Mouse (Mus musculus): Measurements from ENCODE around the gene March1.
A peak's percentile ranks its signal among the peaks of the same experiment; 100 is the strongest.
"Not testable (repeated sequence)": the region's sequence is repeated elsewhere in the genome, so short reads cannot be mapped to it uniquely, and the experiment has no call there.

March1 gene

DNA sequence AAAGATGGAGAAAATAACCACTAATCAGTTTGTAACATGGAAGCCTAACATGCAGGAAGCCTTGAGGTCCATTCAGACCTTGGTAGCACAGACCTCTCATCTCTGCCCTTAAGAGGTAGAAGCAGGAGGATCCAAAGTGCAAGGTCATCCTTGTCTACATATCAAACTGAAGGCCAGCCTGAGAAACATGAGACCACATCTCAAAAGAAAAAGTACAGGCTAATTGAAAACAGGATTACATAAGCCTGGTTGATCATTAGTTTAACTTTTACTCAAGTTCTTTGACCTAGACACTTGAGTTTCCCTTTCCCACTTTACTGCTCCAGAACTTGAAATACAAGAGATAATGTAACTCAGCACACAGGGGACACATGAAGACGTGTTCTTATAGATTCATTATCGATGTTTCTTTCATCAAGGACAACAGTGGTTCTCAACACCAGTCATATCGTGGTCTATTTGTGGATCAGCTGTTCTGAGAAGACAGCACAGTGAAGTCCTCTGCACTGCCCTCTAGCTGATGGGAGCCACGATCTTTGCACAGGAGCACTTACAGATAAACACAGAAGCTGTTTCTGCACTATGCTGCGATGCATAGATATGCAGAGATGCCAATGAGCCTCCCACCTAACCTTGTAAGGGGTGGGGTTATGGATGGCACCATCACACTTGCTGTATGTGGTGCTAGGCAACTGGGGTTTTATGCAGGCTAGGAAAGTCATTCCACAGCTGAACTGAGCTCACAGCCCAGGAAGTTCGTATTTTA lies 789.1 kb downstream of the March1 start:
- no peak for DNase-seq (ENCODE audit: extremely low read depth, low read depth, low spot score)

DNA sequence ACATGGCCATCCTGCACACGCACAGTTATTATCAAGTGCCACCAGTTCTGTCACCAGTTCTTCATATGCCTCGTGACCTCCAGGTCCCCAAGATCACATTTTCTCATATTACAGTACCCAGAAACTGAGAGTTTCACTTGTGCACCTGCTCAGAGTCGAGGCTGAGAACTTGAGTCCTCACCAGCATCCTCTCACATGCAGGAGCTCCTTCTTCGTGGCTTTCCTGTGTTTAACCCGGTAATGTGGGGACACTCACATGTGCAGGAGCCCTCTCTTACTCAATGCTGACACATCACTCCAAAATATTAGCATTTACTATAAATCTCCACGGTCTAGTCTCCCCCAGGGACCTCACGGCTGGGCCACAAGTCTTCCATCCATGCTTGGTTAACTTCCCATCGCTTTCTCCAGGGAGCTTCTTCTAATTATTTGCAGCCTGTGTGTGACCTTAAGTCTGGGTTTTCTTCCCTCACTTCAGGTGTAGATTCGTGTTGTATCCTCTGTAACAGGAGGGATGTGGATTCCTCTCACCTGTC lies 792.4 kb downstream of the March1 start:
- no peak for DNase-seq (ENCODE audit: extremely low read depth, low read depth, low spot score)

DNA sequence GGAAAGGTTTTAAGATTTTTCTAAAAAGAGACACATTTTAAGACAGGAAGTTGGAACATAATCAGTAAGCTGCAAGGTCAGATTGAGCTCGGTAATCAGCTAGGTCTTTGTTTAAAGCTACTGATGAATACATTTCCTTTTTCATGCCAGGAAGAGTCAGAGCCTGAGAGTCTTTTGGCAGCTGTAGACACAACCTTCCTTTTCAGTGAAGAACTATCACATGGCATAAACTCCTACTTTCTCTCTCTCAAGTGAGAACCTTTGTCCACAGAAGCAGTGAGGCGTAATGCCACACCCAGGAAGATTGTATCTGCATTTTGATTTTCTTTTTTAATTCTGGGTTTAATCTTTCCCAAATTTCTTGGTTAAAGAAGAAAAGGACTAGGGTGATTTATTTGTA lies 795.4 kb downstream of the March1 start:
- DNase-seq (ENCODE audit: extremely low read depth, low read depth, low spot score): no peak

DNA sequence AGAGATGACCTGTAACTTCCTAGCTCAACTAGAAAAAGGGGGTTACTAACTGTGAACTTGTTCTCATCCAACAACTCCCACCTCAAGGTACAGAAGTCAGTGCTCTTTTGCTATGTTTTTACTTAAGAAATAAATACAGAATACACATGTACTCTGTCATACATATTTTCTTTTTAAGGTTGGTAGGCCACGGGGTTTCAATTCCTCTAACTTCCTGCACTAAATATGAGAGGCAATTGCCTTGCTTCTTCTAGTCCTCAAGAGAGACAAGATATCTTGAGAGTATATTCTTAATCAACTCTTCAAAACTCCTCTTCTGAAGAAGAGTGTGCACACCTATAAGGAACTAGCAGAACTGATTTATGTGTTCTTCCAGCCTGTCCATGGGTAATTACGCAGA lies 797.5 kb downstream of the March1 start:
- DNase-seq (ENCODE audit: extremely low read depth, low read depth, low spot score): no peak

DNA sequence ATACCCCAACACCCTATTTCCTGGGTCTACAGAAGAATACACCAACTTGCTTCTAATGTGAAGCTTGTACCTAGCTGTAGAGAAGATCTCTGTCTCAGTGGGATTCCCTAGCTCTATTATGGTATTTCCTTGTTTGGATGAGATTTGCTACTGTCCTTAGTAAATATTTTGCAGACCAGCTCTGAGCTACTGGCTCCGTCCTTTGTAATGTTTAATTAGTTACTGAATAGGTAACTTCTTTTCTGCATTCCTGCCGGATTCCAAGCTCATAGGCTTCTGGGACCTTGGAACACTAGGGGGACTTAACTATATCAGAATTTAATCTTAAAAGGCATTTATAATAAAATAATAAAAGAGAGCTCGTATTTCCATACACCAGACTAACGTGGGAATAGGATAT lies 799.9 kb downstream of the March1 start:
- not testable (repeated sequence) for DNase-seq (ENCODE audit: extremely low read depth, low read depth, low spot score)

DNA sequence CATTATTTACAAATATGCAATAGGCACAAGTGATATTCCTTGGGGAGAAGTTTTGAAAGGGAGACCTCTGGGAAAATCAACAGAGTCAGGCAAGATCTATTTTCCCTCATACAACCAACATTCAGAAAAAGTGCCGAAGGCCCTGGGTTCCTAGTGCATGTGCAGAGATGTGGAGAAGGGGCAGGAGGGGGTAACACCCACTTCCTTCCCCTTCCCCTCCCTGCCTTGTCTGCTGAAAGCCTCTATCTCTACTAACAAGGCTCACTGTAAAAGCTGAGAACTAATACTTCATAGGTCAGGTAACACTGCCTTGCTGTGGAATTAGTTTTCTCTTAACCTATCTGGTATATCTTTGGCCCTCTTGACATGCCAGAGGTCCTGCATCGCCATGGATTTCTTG lies 812.9 kb downstream of the March1 start:
- no peak for DNase-seq (ENCODE audit: extremely low read depth, low read depth, low spot score)

DNA sequence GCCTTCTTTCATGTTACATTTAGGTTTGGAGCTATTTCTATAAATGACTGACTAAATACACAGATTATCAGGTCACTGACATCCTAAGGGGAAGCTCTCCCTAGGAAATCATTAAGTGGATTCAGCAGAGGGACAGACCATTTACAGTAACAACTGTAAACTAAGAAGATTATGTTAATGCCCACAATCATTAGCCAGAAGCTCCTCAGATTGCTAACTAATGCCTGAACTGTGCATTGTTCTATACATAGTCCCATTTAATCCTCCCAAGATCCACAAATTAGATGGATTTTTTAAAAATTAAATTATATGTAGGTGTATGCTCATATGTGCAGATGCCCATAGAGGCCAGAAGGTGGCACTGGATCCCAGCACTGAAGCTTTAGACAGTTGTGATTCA lies 815.9 kb downstream of the March1 start:
- DNase-seq (ENCODE audit: extremely low read depth, low read depth, low spot score): no peak

DNA sequence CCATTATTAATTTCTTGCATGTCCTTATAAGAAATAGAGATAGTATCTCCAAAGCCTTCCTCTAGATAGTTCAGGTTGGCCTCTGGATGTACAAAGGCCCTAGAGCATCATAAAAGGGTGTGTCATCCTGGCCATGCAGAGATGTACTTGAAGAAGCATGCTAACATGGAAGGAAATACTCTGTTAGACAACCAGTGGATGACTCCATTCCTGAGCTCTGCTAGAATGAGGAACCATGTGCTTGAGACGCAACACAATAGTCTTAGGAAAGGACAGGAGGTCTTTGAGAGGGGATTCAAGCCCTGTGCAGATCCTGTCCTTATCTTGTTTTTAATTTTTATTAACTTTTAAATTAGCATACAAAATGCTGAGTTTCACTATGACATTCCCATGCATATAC lies 819.1 kb downstream of the March1 start:
- no peak for DNase-seq (ENCODE audit: extremely low read depth, low read depth, low spot score)

DNA sequence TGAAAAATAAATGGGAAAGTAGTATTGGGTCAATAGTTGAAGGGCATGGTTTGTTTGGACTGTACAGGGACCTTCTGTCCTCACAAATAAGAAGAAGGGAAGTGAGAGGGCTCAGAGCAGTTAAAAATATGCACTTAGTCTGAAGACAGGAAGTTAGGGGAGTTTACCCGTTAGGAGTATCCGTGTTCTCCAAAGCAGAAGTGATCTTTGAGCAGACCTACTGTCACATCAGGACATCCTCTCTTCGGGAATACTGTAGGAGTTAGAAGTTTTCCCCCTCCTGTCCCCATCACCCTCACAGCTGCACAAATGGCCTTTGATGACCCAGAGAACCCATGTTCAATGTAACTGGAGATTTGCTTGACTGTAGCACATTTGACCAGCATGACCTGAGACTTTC lies 820.2 kb downstream of the March1 start:
- DNase-seq (ENCODE audit: extremely low read depth, low read depth, low spot score): no peak

DNA sequence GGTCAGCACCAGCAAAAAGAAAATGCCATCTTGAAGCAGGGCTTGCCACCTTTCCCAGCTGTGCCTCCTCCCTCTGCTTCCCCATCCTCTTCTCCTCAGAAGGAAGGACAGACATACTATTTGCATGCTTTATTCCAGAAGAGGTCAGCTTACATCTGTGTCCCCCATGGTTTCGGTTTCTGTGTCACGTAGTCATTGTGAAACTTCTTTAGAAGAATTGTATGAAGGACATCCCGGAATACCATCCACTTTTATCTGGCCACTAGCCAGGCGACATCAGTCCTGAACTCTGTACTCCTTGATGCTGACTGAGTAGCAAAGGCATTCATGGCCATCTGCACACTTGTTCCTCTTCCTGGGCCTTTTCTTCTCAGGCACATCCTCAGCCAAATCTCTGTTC lies 820.8 kb downstream of the March1 start:
- DNase-seq (ENCODE audit: extremely low read depth, low read depth, low spot score): no peak

DNA sequence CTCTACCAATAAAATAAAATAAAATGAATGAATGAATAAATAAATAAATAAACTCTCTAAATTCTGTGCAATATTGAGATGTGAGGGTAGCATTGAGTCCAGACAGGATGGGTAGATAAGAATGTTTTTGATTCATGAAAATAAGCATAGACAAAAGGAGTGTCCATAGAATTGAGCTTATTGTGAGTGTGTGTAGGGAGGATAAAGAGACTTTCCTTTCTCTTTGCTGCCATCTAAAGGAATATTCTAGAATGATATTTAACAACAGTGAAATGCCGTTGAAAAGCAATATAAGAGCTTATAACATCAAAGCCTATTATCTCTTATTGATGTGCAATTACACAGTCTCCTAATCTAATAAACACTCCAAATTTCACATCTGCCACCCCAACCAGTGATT lies 823.4 kb downstream of the March1 start:
- no peak for DNase-seq (ENCODE audit: extremely low read depth, low read depth, low spot score)

DNA sequence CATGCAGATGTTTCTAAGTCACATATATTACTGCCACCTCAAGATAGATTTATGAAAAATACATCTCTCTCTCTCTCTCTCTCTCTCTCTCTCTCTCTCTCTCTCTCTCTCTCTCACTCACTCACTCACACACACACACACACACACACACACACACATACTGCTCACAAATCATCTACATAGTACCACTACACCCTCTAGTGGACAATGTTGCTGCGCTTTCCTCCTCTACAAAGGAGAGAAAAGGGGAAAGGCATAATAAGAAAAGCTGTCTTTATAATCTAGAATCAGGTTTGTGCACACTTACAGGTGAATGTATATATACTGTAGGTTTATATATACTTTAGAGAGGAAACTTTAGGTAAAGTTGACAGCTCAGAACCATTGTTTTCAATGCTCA lies 825.1 kb downstream of the March1 start:
- DNase-seq (ENCODE audit: extremely low read depth, low read depth, low spot score): no peak

DNA sequence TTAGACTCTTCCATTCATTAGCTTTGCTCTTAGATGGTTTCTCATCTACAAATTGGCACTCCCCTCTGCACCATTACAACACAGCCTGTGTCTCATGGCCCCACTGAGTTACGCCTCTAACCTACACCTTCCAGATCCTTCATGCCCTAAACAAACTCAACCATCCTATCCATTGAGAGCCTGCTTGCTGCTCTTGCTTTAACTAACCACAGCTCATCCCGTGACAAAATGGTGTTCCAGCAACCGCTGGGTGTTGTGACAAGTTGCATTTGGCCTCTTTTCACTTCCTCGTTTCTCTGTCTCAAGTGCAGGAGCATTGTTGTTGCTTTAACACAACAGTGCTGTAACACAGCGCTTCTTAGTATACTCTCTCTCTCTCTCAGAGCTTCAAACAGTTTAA lies 826.4 kb downstream of the March1 start:
- no peak for DNase-seq (ENCODE audit: extremely low read depth, low read depth, low spot score)

DNA sequence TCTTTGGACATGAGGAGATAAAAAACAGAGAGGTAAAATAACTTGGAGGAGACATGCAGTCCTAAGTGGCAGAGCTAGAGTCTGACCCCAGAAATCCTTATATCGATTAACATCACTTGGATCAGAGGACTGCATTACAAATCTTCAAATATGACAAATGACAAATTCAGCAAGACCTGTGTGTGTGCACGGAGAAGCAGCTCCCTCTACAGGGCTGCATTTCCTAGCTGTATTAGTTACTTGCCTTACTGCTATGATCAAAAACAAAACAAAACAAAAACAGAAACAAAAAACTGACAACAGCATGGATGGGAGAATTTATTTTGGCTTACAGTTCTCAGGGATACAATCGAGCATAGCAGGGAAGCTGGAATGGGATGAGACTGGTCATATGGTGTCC lies 827.7 kb downstream of the March1 start:
- DNase-seq (ENCODE audit: extremely low read depth, low read depth, low spot score): no peak

DNA sequence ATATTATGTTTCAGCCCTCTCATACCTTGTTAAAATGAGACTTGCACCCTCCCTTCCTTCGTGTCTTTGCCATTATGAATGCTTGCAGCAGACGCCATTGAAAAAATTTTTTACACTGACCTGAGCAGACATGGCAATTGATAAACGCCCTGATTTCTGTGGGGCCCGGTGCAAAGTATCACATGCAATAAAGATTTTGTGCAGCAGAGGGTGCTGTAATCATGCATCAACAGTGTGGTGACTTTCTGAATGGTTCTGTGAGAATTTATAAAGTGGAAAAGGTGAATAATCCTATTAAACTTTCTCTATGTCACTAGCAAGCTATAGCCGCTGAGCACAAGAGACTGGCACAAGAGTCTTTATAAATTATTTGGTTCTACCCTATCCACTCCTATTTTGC lies 833.0 kb downstream of the March1 start:
- DNase-seq (ENCODE audit: extremely low read depth, low read depth, low spot score): no peak

DNA sequence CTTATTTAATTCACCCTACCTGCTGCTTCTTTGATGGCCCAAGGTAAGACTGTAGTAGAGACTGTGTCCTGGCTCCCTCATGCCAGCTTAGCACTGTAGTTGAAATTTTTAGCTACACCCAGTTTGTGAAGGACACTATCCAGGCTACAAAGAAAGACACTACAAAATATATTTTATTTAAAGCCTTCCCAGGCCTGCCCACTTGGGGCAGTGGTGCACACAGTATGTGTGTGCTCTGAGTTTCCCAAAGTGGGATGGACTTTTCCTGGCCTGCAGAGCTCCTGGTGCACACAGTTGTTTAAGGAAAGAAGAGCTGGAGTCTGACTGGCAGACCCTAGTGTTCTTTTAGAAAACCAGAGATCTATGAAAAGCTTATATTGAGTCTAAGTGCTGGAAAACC lies 839.4 kb downstream of the March1 start:
- no peak for DNase-seq (ENCODE audit: extremely low read depth, low read depth, low spot score)

DNA sequence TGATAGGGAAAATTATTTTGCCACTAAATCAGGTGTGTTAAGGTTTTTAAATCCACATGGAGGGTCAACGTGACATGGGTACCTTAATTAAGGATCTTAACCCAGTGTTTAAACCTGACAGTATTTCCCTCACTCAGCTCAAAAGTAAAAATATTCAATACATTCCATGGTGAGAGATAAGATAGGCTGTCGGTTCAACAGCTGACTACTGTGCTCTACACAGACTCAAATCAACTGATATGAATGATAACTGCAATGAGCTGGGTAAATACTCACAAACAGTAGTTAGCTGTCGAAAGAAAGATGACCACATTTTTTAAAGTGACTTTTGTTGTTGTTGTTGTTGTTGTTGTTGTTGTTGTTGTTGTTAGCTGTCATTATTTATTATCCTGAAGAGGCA lies 852.1 kb downstream of the March1 start:
- no peak for DNase-seq (ENCODE audit: extremely low read depth, low read depth, low spot score)

DNA sequence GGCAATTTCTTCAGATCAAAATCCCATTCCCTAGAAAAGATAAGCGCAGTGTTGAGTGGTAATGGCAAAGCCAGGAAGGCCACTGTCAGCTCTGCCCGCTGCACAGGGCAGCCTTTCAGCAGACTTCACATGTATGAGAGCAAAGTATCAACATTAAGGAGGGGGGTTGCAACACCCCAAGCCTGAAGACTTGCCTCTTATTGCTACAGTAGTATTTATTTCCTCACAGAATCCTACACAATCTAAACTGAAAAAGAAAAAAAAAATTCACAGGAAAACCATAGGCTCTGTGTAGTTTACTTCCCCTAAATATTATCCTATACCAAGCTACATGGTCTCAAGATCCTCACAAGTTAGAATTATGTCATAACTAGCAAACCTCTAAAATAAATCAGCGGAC lies 859.2 kb downstream of the March1 start:
- no peak for DNase-seq (ENCODE audit: extremely low read depth, low read depth, low spot score)

DNA sequence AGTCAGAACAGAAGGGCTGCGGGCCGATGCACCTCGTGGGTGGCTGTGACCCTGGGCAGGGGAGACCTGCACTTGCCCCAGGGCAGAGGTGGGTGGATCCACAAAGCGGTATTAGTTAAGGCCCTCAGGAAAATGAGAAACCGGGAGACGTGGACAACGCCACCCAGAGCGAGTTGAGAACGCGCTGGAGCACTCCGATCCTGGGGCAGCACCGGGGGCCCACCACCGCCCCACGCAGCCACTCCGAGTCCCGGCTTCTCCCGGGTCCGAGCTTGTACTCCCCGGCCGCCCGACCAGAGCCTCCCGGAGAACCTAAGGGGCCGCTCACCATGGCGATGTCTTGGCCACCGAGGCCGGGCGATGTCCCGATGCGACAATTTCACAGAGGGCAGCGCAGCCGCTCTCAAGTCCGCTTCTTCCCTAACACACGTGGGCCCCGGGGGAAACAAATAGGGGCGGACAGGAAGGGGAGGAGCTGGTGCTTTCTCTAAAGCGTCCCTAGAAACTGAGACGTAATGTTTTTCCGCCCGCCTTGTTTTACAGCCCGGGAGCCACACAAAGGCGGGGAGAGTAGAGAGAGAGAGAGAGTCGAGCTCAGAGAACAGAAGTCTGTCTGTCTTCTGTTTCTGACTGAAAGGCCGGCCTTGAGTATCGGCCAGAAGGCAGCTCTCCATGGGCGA lies 868.5 kb downstream of the March1 start, which contains the start of gene Tma16:
Gene Tma16, minus strand, starts transcription at position 447 of the 680 bp plus-strand sequence.
- peak; percentile 21 for DNase-seq (ENCODE audit: extremely low read depth, low read depth, low spot score)

DNA sequence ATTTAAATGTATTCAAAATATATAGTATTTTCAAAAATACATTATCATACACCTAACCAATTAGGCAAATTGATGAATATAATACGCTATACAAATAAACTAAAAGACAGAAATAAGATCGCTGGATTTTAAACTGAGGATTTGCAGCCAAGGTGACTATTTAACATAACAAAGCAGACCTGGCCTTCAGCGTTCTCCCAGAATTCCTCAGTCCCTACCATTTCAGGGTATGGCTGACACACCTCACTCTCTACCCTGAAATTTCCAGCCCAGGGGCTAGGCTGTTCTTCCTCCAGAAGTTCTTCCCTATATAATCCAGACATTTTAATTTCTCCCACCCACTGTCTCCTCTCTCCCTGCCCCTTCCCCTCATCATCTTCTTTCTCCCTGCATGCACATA lies 870.9 kb downstream of the March1 start:
- DNase-seq (ENCODE audit: extremely low read depth, low read depth, low spot score): no peak

DNA sequence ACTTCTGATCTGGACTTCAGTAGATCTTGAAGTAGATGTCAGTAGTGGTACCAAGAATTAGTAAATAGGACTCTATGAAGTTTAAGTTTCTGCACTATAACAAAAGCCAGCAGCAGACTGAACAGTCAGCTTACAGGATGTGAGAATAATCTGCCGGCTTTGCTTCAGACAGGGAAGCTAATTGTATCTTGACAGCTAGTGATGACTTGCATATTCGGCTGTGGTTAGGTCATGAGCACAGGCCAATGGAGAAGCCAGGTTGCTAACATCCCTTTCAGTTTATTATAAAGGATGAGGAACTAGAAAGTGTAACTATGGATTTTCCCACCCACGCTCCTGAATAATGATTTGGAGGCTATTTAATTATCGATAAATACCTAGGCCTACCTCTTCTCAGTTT lies 872.9 kb downstream of the March1 start:
- DNase-seq (ENCODE audit: extremely low read depth, low read depth, low spot score): no peak

DNA sequence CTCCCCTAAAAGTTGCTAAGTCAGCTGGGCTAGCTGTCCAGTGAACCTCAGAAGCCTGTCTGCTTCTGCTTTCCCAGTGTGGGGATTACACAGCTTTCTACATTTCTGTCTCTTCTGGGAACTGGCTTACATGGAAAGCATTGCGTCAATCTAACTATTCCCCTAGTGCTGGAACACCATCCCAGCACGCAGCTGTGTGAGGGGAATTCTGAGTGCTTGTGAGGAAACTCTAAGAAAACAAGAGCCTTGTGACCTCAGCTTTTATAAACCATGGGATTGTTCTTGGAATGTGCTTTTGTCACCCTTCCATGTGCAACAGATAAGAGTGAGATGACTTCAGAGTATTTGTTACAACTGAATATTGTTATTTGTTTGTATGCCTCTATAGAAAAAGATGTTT lies 876.8 kb downstream of the March1 start:
- no peak for DNase-seq (ENCODE audit: extremely low read depth, low read depth, low spot score)

Measured in fat pad, adult 2 months (tissue).